Mouse (Mus musculus): ENCODE measurements at regions not wholly inside any gene's neighbourhood (a gene's known extent, or its start where the extent isn't known, plus 50 kb on each side); places are given as distances from the start of the nearest gene placed in this dataset.
"Not testable (repeated sequence)": the region's sequence is repeated elsewhere in the genome, so short reads cannot be mapped to it uniquely, and the experiment has no call there.

GRCm38 (mm10) chr13:52323691-52324090 is 207.4 kb downstream of the Diras2 start:
- Histone ChIP-seq H3K4me1 (replicated peaks) (no peaks in the 10 kb centered on the region), H3K9me3 (no peaks in the 10 kb centered on the region), H3K27me3 (replicated peaks) (no peaks in the 10 kb centered on the region), H3K36me3 (no peaks in the 10 kb centered on the region), H3K4me2 (replicated peaks) (no peak overlapping the region), H3K27ac (no peak overlapping the region), H3K4me3 (replicated peaks) (no peak overlapping the region), H3K9ac (no peak overlapping the region)
- ATAC-seq: no peak
- WGBS: 69% methylated on average over 3 of the region's 3 CpGs

DNA sequence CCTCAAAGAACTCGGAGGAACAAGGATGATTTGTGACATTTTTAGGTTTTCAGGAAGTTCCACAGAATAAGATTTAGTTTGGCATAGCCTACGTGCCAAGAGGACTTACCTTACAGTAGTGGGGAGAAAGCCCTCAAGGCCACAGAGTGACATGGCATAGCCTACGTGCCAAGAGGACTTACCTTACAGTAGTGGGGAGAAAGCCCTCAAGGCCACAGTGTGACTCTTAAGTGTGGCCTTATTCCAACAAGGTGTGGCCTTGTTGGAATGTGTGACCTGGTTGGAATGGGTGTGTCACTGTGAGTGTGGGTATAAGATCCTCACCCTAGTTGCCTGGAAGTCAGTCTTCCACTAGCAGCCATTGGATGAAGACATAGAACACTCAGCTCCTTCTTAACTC is 206.7 kb downstream of the Diras2 start:
- H3K9me3 ChIP-seq; H3K27ac ChIP-seq; H3K27me3 ChIP-seq (replicated peaks); H3K4me2 ChIP-seq (replicated peaks); ATAC-seq; H3K4me3 ChIP-seq (replicated peaks); H3K9ac ChIP-seq; H3K4me1 ChIP-seq (replicated peaks); H3K36me3 ChIP-seq: not testable (repeated sequence)
- 83% methylated on average over 3 of the region's 3 CpGs for WGBS

DNA sequence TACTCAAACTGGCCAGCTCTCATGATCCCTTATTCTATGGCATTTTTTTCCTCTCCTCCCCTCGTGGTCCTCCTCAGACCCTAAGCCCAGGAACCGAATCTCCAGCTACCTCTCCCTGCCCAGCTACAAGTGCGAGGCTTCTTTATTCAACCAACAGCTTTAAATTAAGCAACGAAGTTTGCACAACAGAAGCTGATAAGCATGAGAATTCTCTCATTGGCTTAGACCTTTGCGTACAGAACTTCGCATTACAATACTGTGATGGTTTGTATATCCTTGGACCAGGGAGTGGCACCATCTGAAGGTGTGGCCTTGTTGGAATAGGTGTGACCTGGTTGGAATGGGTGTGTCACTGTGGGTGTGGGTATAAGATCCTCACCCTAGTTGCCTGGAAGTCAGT is 205.4 kb downstream of the Diras2 start:
- H3K27ac ChIP-seq; ATAC-seq; H3K4me1 ChIP-seq (replicated peaks); H3K4me2 ChIP-seq (replicated peaks); H3K9me3 ChIP-seq; H3K27me3 ChIP-seq (replicated peaks); H3K4me3 ChIP-seq (replicated peaks); H3K9ac ChIP-seq; H3K36me3 ChIP-seq: not testable (repeated sequence)
- WGBS: 85% methylated on average over 6 of the region's 6 CpGs

GRCm38 (mm10) chr13:52327734-52328133 is 203.3 kb downstream of the Diras2 start:
- Histone ChIP-seq H3K27me3 (replicated peaks) (no peaks in the 10 kb centered on the region), H3K4me1 (replicated peaks) (no peaks in the 10 kb centered on the region), H3K9me3 (no peaks in the 10 kb centered on the region), H3K36me3 (no peaks in the 10 kb centered on the region), H3K4me2 (replicated peaks) (no peak overlapping the region), H3K27ac (no peak overlapping the region), H3K9ac (no peak overlapping the region), H3K4me3 (replicated peaks) (no peak overlapping the region)
- 87% methylated on average over 9 of the region's 9 CpGs for WGBS
- no peak for ATAC-seq

DNA sequence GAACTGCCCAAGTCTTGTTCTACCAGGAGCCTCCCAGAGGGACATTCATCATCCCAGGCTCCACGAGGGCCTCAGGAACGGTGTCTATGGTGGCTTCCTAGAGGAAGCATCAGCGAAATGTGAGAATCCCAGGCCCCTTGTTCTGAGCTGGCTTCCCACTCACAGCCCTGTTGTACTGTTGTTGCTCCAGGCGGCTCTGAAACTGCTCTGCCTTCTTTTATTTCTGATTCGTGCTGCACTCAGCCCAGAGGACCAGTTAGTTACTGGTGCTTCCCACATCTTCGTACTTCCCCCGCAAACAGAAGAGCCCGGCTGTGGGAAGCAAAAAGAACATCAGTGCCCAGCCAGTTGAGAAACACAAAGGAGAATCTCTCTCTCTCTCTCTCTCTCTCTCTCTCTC is 202.3 kb downstream of the Diras2 start:
- no peak overlapping the region for H3K9ac ChIP-seq

DNA sequence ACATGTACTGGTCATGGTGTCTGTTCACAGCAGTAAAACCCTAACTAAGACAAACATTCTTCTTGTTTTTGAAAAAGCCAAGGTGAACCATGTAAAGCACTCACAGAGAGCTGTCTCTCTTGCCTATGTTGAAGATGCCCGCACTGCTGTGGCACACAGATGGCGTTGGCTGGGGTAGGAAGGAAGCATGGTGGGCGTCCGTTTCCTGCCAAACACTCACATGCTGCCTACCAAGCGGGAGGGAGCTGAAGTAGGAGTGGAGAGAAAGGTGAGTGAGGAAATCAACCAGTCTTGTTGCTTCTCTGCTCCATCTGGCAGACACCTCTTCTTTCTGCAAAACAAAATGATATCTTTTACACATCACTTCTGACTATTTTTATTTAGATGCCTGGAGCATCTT is 200.0 kb downstream of the Diras2 start:
- Histone ChIP-seq H3K27ac (no peak overlapping the region), H3K27me3 (replicated peaks) (no peaks in the 10 kb centered on the region), H3K4me3 (replicated peaks) (no peak overlapping the region), H3K4me1 (replicated peaks) (no peaks in the 10 kb centered on the region), H3K9me3 (no peaks in the 10 kb centered on the region), H3K9ac (no peak overlapping the region), H3K4me2 (replicated peaks) (no peak overlapping the region), H3K36me3 (no peaks in the 10 kb centered on the region)
- WGBS: 87% methylated on average over 5 of the region's 5 CpGs
- no peak for ATAC-seq

More for the DNA sequence above, 202.3 kb downstream of the Diras2 start:
- ATAC-seq: no peak
- no peaks in the 10 kb centered on the region for H3K4me1 ChIP-seq (replicated peaks)
- H3K27ac ChIP-seq: no peak overlapping the region
- H3K4me2 ChIP-seq (replicated peaks): no peak overlapping the region
- no peak overlapping the region for H3K4me3 ChIP-seq (replicated peaks)
- no peaks in the 10 kb centered on the region for H3K27me3 ChIP-seq (replicated peaks)
- 59% methylated on average over 8 of the region's 8 CpGs for WGBS
- no peaks in the 10 kb centered on the region for H3K9me3 ChIP-seq
- no peaks in the 10 kb centered on the region for H3K36me3 ChIP-seq

DNA sequence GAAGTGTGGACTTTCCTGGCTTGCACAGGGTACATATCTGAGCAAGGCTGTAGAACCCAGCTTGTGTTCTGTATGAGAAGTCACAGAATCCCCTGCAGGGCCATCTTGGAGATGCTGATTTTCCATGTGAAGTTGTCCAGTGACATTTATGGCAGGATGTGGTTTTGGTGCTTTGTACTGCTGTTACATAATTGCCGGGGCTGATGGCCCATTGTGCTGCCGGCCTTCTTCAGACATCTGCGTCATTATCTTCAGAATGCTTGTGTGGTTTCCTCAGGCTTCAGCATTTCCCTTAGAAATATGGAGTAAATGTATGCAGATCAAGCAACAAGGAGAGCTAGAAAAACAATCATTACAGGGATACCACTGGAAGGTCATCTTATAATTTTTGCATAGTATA is 196.1 kb downstream of the Diras2 start:
- no peaks in the 10 kb centered on the region for H3K36me3 ChIP-seq
- H3K9me3 ChIP-seq: no peaks in the 10 kb centered on the region
- ATAC-seq: no peak
- H3K27ac ChIP-seq: no peak overlapping the region
- WGBS: 82% methylated on average over 3 of the region's 3 CpGs
- H3K4me3 ChIP-seq (replicated peaks): no peak overlapping the region
- H3K4me2 ChIP-seq (replicated peaks): no peak overlapping the region
- H3K4me1 ChIP-seq (replicated peaks): no peaks in the 10 kb centered on the region
- H3K9ac ChIP-seq: no peak overlapping the region
- no peaks in the 10 kb centered on the region for H3K27me3 ChIP-seq (replicated peaks)

GRCm38 (mm10) chr13:52337936-52338335 is 193.1 kb downstream of the Diras2 start:
- 71% methylated on average over 7 of the region's 7 CpGs for WGBS
- no peaks in the 10 kb centered on the region for H3K36me3 ChIP-seq
- H3K27ac ChIP-seq: no peak overlapping the region
- no peak overlapping the region for H3K9ac ChIP-seq
- no peak overlapping the region for H3K4me2 ChIP-seq (replicated peaks)
- ATAC-seq: no peak
- no peaks in the 10 kb centered on the region for H3K4me1 ChIP-seq (replicated peaks)
- H3K9me3 ChIP-seq: no peaks in the 10 kb centered on the region
- H3K4me3 ChIP-seq (replicated peaks): no peak overlapping the region
- no peaks in the 10 kb centered on the region for H3K27me3 ChIP-seq (replicated peaks)

- Histone ChIP-seq H3K4me1 (replicated peaks) (no peaks in the 10 kb centered on the region), H3K4me3 (replicated peaks) (no peak overlapping the region), H3K27ac (no peak overlapping the region), H3K9ac (no peak overlapping the region), H3K27me3 (replicated peaks) (no peaks in the 10 kb centered on the region), H3K9me3 (no peaks in the 10 kb centered on the region), H3K4me2 (replicated peaks) (no peak overlapping the region), H3K36me3 (no peaks in the 10 kb centered on the region)
- 44% methylated on average over 10 of the region's 10 CpGs for WGBS
- peak; percentile 59 for ATAC-seq
These were observed 191.9 kb downstream of the Diras2 start for GRCm38 (mm10) chr13:52339156-52339555.

- Histone ChIP-seq H3K36me3 (no peaks in the 10 kb centered on the region), H3K27me3 (replicated peaks) (no peaks in the 10 kb centered on the region), H3K4me2 (replicated peaks) (no peak overlapping the region), H3K4me3 (replicated peaks) (no peak overlapping the region), H3K9ac (no peak overlapping the region), H3K4me1 (replicated peaks) (no peaks in the 10 kb centered on the region), H3K27ac (no peak overlapping the region), H3K9me3 (no peaks in the 10 kb centered on the region)
- WGBS: 86% methylated on average over 8 of the region's 8 CpGs
- ATAC-seq: no peak
These were observed 189.1 kb downstream of the Diras2 start for GRCm38 (mm10) chr13:52341981-52342380.

DNA sequence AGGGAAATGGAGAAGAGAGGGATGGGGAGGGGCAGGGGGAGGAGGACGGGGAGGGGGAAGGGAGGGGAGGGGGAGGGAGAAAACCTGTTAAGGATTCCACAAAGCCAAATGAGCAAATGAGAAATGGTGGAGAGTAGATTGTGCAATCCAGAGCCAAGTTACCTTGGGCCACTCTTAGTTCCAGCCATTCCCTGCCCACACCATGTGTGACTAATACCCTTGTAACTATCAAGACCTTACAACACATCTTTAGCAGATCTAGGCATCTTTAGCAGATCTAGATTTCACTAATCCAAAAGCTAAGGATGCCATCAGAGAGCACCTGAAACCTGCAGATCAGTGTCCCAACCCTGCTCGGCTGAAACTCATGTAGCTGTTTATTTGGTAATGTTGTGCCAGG is 186.7 kb downstream of the Diras2 start:
- Histone ChIP-seq H3K9ac (no peak overlapping the region), H3K4me3 (replicated peaks) (no peak overlapping the region), H3K27ac (no peak overlapping the region), H3K9me3 (no peaks in the 10 kb centered on the region), H3K4me1 (replicated peaks) (no peaks in the 10 kb centered on the region), H3K4me2 (replicated peaks) (no peak overlapping the region), H3K36me3 (no peaks in the 10 kb centered on the region), H3K27me3 (replicated peaks) (no peaks in the 10 kb centered on the region)
- 83% methylated on average over 2 of the region's 2 CpGs for WGBS
- no peak for ATAC-seq

- Histone ChIP-seq H3K27me3 (replicated peaks) (no peaks in the 10 kb centered on the region), H3K36me3 (no peaks in the 10 kb centered on the region), H3K9me3 (no peaks in the 10 kb centered on the region), H3K27ac (no peak overlapping the region), H3K4me1 (replicated peaks) (no peaks in the 10 kb centered on the region), H3K4me2 (replicated peaks) (no peak overlapping the region), H3K4me3 (replicated peaks) (no peak overlapping the region), H3K9ac (no peak overlapping the region)
- no peak for ATAC-seq
- WGBS: 93% methylated on average over 3 of the region's 3 CpGs
These were observed 186.2 kb downstream of the Diras2 start for GRCm38 (mm10) chr13:52344853-52345252.

GRCm38 (mm10) chr13:52345375-52346026 is 185.6 kb downstream of the Diras2 start:
- H3K4me1 ChIP-seq (replicated peaks): no peaks in the 10 kb centered on the region
- no peak overlapping the region for H3K4me2 ChIP-seq (replicated peaks)
- no peaks in the 10 kb centered on the region for H3K27me3 ChIP-seq (replicated peaks)
- no peaks in the 10 kb centered on the region for H3K9me3 ChIP-seq
- no peak for ATAC-seq
- H3K4me3 ChIP-seq (replicated peaks): no peak overlapping the region
- H3K36me3 ChIP-seq: no peaks in the 10 kb centered on the region
- WGBS: 58% methylated on average over 13 of the region's 13 CpGs
- no peak overlapping the region for H3K27ac ChIP-seq
- H3K9ac ChIP-seq: no peak overlapping the region

Measured in intestine, embryonic 15.5 days (tissue).